Mouse (Mus musculus) bone marrow, adult 2 months (tissue): ENCODE measurements around the gene Dnmt3b.

ENCODE experiments used
- CTCF ChIP-seq: fragments of 200-500 bp; IDR thresholded peaks from 2 replicates; pipeline ENCODE4 v1.5.1; 2011; ENCODE audit warnings: low read length, control low read depth; ENCODE audit not compliant: control insufficient read depth, insufficient read depth
- POLR2A ChIP-seq: fragments of 200-500 bp; IDR thresholded peaks from 2 replicates; pipeline ENCODE4 v1.6.1; 2011; ENCODE audit warnings: low read depth, mild to moderate bottlenecking, control low read depth, low read length, borderline replicate concordance; ENCODE audit not compliant: control insufficient read depth

GRCm38 (mm10) chr2:153611241-153611630 lies 38.0 kb upstream of the Dnmt3b start:
- no peak for TF ChIP-seq CTCF
- TF ChIP-seq POLR2A = no peak
